Mouse (Mus musculus) E14TG2a.4 (cell line): ENCODE data around the gene Tcp11l1.
A peak's percentile ranks its signal among the peaks of the same experiment; 100 is the strongest.

Experiments used
- H3K27me3 ChIP-seq: 2 replicates; pipeline ENCODE4 v1.6.1; 2014; ENCODE audit warnings: low read length, control low read depth; ENCODE audit not compliant: insufficient read depth
- H3K36me3 ChIP-seq: 2 replicates; pipeline ENCODE4 v1.6.1; 2014; ENCODE audit warnings: low read length, control low read depth; ENCODE audit not compliant: insufficient read depth
- H3K4me1 ChIP-seq: replicated peaks from 2 replicates; pipeline ENCODE4 v1.6.1; 2014; ENCODE audit warnings: low read depth, low read length, control low read depth
- H3K4me3 ChIP-seq: replicated peaks from 2 replicates; pipeline ENCODE4 v1.5.1; 2014; ENCODE audit warnings: mild to moderate bottlenecking, low read length
- H3K9me3 ChIP-seq: 2 replicates; pipeline ENCODE4 v1.6.1; 2014; ENCODE audit warnings: low read length, control low read depth
- CTCF ChIP-seq: conservative IDR thresholded peaks from 2 replicates; pipeline ENCODE4 v1.5.1; 2014; ENCODE audit warnings: low read length
- NANOG ChIP-seq: IDR thresholded peaks from 2 replicates; pipeline ENCODE4 v1.6.1; 2014; ENCODE audit warnings: borderline replicate concordance, low read length, mixed read lengths
- POU5F1 ChIP-seq: IDR thresholded peaks from 2 replicates; pipeline ENCODE4 v1.6.1; 2014; ENCODE audit warnings: low read length, borderline replicate concordance

The Tcp11l1 gene

DNA sequence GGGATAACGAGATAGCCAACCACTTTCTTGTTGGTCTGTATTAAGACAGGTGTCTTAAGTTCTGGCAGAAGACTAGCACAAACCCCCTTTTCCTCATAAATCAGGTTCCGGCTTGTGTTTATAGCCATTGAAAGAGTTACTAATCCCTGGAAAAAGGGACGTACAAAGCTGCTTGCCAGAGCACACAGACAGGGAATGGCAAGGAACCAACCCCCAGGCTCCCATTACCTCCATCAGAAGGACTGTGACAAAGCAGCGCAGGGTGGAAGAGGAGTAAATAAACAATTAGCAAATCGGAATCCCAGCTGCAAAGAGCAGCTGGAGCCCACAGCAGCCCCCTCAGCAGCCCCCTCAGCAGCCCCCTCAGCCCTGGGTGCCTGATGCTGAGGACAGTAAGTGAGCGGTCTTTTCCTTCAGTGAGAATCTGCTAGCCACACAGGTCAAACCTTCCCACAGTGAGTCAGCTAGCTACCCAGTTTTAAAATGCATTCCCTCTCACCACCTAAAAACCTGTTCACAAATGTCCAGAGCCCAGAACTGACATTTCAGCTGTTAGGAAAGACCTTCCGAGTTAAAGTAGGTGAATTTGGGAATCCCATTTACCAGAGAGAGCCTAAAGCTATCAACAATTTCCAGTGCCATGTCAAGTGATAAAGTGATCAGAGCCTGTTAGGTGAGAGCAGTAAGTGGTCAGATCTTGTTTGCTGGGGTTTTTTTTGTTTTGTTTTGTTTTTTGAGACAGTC lies 29.2 kb upstream of the Tcp11l1 start:
- TF ChIP-seq CTCF (no peak), POU5F1 (no peak), NANOG (no peak)
- H3K4me1 ChIP-seq, result peaks cover 37% of the 10 kb centered on the region
- no peaks in the 10 kb centered on the region for H3K9me3 ChIP-seq
- peaks cover 19% of the 10 kb centered on the region for H3K27me3 ChIP-seq
- no peak overlapping the region for H3K4me3 ChIP-seq
- no peaks in the 10 kb centered on the region for H3K36me3 ChIP-seq

DNA sequence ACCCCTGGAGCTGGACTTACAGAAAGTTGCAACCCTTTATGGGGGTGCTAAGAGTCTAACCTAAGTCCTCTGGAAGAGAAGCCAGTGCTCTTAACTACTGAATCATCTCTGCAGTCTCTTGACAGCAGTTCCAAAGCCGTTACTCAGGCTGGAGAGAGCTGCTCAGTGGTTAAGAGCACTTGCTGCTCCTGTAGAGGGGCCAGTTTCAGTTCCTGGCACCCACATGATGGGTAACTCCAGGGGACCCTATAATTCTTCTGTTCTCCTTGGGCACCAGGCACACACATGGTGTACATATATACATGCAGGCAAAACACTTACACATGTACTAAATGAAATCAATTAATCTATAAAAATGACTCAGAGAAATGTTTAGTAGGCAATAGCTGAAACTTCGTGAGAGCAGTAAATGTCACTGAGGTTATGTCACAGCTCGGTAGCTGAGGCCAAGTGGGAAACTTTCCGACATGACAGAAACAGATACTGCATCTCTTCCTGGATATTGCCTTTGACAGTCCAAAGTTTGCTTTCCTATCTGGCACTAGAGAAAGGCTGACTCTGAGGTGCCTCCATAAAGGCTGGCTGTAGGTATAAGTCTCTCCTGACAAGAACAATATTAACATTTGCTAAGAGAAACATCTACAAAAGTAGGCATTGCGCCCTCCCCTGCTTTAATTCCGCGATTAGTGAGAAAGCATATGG lies 28.4 kb upstream of the Tcp11l1 start:
- H3K4me1 ChIP-seq, result peaks cover 39% of the 10 kb centered on the region
- H3K27me3 ChIP-seq, result peaks cover 19% of the 10 kb centered on the region
- H3K4me3 ChIP-seq, result no peak overlapping the region
- TF ChIP-seq NANOG, result no peak
- no peak for TF ChIP-seq POU5F1
- TF ChIP-seq CTCF, result no peak
- H3K9me3 ChIP-seq, result no peaks in the 10 kb centered on the region
- no peaks in the 10 kb centered on the region for H3K36me3 ChIP-seq

DNA sequence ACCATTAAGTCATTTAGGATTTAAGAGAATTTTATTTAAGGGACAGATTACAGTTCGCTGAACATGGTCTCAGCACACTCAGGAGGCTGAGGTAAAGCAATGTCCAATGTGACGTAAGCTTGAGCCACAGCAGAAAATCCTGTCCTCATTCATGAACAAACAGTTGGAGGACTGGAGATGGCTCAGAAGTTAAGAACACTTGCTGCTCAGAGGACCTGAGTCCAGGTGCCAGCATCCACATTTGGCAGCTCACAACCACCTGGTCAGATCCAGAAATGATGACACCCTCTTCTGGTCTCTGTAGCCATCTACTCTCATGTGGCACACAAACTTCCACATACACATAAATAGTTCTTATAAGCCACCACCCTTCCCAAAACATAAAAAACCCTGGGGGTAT lies 27.7 kb upstream of the Tcp11l1 start:
- Histone ChIP-seq H3K36me3 (no peaks in the 10 kb centered on the region), H3K4me1 (peaks cover 40% of the 10 kb centered on the region), H3K9me3 (no peaks in the 10 kb centered on the region), H3K27me3 (peaks cover 19% of the 10 kb centered on the region), H3K4me3 (no peak overlapping the region)
- TF ChIP-seq CTCF (no peak), NANOG (no peak), POU5F1 (no peak)

DNA sequence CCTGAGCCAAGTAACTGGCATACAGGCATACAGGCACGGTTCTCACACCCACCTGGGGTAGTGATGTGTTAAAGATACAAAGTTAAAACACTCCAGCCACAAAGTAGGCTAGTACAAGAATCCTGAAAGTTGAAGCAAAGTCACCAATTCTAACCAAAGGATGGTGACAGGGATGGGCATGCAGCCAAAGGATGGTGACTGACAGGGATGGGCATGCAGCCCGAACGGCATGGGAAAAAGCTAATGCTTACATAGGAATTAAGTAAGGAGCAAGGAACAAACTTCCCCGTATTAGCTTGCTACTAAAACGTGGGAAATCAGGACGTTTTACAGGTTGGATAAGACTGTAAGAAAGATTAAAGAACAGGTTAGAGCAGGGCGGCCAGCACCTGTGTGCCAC lies 24.3 kb upstream of the Tcp11l1 start:
- Histone ChIP-seq H3K9me3 (no peaks in the 10 kb centered on the region), H3K4me3 (no peak overlapping the region), H3K27me3 (peaks cover 12% of the 10 kb centered on the region), H3K4me1 (peaks cover 40% of the 10 kb centered on the region), H3K36me3 (no peaks in the 10 kb centered on the region)
- no peak for TF ChIP-seq NANOG
- TF ChIP-seq CTCF, result no peak

DNA sequence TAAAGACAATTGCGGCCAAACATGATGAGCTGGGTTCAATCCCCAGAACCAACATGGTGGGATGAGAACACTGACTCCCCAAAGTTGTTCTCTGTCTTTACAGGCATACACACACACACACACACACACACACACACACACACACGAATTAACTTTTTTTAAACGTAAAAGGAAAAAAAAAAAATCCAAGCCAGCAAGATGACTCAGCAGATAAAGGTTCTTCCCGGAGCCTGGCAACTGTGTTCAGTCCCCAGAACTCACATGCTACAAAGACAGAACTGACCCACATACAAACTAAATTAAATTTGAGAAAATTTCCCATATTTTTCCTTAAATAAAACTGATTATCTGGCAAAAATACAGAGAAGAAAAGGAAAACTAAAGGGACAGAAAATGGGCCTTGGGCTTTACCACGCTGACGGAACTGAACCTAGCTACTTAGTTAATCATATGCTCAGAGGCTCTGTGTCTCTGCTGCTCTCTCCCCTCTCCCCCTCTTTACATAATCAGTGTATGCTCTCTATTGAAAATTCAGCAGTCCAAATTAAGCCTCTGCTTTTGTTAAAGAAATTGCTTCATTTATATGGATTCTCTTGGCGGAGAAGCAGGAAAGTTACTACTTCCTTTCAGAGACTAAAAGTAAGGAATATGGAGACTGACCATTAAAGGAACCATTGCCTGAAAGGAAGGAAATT lies 20.7 kb upstream of the Tcp11l1 start:
- TF ChIP-seq POU5F1, result no peak
- no peak for TF ChIP-seq NANOG
- TF ChIP-seq CTCF, result no peak
- no peaks in the 10 kb centered on the region for H3K9me3 ChIP-seq
- H3K27me3 ChIP-seq, result no peaks in the 10 kb centered on the region
- H3K4me3 ChIP-seq, result 0 out of 2 replicates have a peak overlapping the region, but pooled peaks have one; percentile 10
- peaks cover 16% of the 10 kb centered on the region for H3K36me3 ChIP-seq
- peaks cover 42% of the 10 kb centered on the region for H3K4me1 ChIP-seq

DNA sequence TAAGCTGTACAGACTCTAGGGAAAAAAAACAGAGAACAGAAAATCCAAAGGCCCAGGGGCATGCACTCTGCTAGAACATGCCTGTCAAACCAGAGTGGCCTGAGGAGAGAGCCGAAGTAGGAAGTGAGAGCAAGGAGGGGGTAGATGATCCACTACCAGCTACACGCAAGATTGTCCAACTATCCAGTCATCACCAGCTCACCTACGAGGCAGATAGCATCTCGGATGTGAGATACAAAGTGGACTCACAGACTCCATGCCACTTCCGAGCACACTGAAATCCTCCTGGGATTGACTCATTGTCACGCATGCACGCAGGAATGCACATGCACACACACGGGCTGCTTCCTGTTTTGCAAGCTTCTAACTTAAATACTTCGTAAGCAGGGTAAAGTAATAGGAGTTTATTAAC lies 20.1 kb upstream of the Tcp11l1 start:
- TF ChIP-seq POU5F1 (no peak), NANOG (no peak), CTCF (no peak)
- Histone ChIP-seq H3K4me3 (0 out of 2 replicates have a peak overlapping the region, but pooled peaks have one; percentile 10), H3K27me3 (no peaks in the 10 kb centered on the region), H3K9me3 (no peaks in the 10 kb centered on the region), H3K4me1 (peaks cover 42% of the 10 kb centered on the region), H3K36me3 (peaks cover 23% of the 10 kb centered on the region)

DNA sequence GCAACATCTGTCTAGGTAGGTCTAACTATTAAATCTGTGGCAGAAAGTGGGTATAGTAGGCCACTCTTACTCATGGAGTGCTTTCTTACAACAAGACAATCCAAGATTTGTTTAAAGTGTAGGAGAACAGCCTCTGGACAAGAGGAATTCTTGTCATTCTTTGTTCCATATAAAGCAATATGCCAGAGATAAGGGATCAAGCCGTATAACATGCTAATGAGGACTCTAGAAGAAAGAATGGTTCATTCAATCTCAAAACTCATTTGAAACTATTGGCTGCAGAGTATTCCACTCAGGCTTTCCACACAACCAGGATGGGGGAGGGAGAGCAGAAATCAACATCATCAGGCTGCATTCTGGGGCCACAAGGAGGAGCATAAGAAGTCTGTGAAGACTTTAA lies 15.4 kb upstream of the Tcp11l1 start:
- Histone ChIP-seq H3K27me3 (no peaks in the 10 kb centered on the region), H3K36me3 (peaks cover 54% of the 10 kb centered on the region), H3K4me3 (no peak overlapping the region), H3K9me3 (no peaks in the 10 kb centered on the region), H3K4me1 (peaks cover 16% of the 10 kb centered on the region)
- TF ChIP-seq CTCF (no peak), POU5F1 (no peak), NANOG (no peak)

DNA sequence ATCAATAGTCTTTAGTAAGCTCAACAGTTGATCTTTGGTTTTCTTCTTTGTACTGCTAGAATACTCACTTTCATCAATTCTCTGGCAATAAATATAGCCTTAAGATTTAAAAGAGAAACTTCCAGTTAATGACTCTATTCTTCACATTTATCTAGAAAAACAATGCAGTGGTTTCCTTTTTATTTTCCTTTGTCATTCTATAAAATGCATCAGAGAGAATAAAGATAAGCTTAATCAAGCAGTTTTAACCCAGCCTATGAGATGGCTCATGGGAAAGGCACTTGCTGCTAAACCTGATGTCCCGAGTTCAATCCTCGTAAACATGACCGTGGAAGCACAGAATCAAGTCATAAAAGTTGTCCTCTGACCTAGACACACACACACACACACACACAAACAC lies 10.1 kb upstream of the Tcp11l1 start:
- H3K4me1 ChIP-seq, result no peaks in the 10 kb centered on the region
- H3K36me3 ChIP-seq, result peaks cover 31% of the 10 kb centered on the region
- no peak overlapping the region for H3K4me3 ChIP-seq
- H3K9me3 ChIP-seq, result no peaks in the 10 kb centered on the region
- TF ChIP-seq POU5F1, result no peak
- TF ChIP-seq CTCF, result no peak
- no peak for TF ChIP-seq NANOG
- no peaks in the 10 kb centered on the region for H3K27me3 ChIP-seq
